Mouse (Mus musculus) spleen, adult 2 months (tissue): ENCODE data around the gene Fbxo11.

Experiments used
- CTCF ChIP-seq: fragments of 200-500 bp; IDR thresholded peaks from 2 replicates; pipeline ENCODE4 v1.5.1; 2011; ENCODE audit warnings: mild to moderate bottlenecking, inconsistent platforms; ENCODE audit not compliant: insufficient read depth, insufficient read length, insufficient replicate concordance; ENCODE audit errors: extremely low read depth
- POLR2A ChIP-seq: fragments of 200-500 bp; IDR thresholded peaks from 2 replicates; pipeline ENCODE4 v1.6.1; 2011; ENCODE audit warnings: low read depth, low read length, inconsistent platforms

DNA sequence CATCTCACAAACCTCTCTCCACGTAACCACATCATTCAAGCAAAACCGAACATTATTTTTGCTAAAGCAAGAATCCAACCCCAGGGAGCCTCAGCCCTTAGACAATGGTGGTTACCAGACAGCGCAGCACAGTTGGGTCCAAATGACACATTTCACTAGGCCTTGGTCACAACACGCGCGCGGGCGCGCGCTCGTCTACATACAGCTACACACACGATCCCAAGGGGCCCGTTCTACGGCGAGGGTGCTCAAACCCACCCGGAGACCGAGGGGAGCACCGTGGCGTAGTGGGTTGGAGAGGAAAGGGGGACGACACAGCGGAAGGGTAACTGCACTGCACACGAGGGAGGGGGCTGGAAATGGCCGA is 1.1 kb downstream of the Fbxo11 start:
- TF ChIP-seq CTCF, result no peak
- TF ChIP-seq POLR2A, result no peak
